Mouse (Mus musculus): Measurements from ENCODE around the gene Lad1. TPM values are rescaled to one million over a fixed set of nuclear protein-coding genes. Genes with fewer than 3 reads are reported as not detected.

Lad1 gene
- total RNA-seq, 2 experiments from 2014 or later: 0.75 to 0.91 TPM

DNA sequence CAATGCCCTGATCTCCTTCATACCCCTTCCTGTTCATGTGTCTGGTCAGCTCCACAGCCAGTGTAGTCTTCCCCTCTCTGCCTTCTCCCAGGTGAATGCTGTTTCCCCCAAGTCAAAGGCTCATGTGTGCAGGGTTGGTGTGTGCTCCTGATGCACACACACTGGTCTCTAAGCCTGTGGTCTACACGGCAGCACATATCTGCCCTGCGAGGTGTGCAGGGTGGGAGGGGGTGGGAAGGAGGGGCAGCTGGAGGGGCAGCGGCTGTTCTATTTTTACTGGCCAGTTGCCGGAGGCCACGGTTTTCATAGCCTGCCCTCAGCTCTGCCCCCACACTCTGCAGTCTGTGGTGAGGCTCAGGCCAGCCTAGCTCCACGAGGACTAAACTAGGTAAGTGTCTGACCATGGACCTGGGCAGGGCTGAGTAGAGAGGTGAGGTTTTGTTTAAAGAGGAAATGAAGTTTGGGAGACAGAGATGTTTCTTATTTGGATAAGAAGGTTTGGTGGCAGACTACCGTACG is 19.2 kb upstream of the Lad1 start:
- intact Hi-C loops (cut with DNase I): no loop called here
- no peak for DNase-seq (ENCODE audit: extremely low spot score in 1 of 2, low spot score in 2 of 2)

DNA sequence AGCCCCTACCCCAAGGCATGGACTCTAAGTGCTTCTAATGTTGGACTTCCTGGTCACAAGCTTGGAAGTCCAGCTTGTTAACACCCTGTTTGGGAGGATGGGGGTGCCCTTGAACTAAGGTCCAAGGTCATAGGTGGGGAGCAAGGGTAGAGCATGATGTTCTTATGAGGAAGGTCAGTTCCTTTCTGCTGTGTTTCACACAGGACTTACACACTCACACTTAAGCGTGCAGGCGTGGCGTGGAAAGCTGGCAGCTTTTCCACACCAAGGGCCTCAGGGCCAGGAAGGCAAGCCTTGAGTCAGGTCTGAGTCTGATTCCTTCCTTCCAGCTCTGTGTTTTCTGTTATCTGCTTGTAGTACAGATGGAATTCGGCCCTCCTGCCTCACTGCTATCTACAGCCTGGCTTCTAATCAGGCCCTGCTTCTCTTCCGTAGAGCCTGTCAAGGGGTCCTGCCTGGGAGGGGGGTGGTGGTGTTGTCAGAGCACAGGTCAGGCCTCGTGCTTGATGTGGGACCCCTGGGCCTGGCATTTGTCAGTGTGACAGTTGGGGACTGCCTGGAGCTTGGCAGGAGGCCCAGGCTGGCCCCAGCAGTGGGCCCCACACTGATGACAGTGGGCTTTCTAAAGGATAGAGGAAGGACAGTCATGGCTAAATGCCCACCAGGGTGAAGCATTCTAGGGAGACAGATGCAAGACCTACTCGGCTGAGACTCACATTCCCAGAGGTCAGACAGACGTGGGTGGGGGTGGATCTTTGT is 18.0 kb upstream of the Lad1 start:
- intact Hi-C loops (cut with DNase I): no loop called here
- DNase-seq (ENCODE audit: extremely low spot score in 1 of 2, low spot score in 2 of 2): no peak

DNA sequence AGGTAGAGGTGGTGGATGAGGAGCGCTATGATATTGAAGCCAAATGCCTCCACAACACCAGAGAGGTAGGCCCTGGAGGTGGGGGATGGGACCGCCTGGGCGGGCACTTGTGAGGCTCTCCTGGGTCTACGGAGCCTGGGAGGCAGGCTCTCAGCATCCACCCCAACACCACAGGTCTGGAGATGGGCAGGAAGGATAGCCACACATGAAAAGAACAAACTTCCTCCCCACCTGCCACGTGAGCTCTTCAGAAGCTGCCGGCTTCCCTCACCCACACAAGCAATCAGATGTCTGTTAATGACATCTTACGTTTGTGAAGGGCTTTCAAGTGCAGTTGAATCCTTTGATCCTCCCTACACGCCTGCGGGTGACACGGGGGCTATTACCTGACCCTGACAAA is 10.9 kb upstream of the Lad1 start:
- no peak for DNase-seq (ENCODE audit: extremely low spot score in 1 of 2, low spot score in 2 of 2)
- intact Hi-C loops (cut with DNase I): no loop called here

DNA sequence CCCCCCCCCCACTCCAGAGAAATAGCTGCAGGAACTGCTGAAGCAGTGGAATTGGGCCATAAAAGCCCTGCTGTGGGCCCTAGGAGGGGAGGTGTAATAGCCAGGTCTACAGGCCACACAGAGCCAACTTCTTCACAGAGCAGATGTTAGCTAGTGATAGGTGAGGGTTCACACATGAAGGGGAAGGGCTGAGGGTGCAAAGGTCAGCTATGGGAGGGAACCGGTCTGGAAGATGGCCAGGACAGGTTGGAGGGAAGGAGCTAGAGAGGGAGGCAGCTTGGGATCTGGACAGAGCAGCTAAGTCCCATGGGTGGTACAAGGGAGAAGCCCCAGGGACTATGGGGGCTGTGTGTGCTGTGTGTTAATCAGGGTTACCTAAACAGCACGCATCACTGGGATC is 8.2 kb upstream of the Lad1 start:
- no peak for DNase-seq (ENCODE audit: extremely low spot score in 1 of 2, low spot score in 2 of 2)
- intact Hi-C loops (cut with DNase I): no loop called here

DNA sequence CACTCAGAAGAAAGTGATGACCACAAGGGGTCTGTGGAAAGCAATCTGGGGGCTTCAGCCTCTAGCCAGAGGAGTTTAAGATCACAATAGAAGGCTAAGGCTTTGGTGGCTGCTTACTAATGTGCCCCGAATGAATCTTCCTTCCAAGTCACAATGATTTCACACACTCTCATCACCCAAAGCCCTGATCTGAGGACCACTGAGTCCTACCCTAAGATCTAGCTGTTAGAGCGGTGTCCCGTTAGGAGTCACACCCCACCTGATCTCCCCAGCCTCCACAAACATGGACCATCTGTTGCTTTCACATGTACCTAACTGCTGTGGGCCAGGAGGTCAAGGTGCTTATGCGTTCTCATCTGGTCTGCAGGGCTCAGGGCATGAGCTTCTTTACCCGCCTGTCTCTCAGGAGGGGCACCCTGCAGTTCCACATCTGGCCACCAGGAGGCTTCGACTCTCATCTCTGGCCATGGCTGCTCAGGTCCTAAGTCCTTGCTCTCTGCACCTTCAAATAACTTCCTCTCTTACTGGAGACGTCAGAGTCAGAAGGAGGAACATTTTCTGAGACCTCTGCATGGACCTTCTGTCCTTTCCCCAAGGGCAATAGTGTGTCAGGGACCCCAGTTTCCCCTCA is 7.3 kb upstream of the Lad1 start:
- intact Hi-C loops (cut with DNase I): no loop called here
- peak; percentile 63 to 80 for DNase-seq (ENCODE audit: extremely low spot score in 1 of 2, low spot score in 2 of 2)

DNA sequence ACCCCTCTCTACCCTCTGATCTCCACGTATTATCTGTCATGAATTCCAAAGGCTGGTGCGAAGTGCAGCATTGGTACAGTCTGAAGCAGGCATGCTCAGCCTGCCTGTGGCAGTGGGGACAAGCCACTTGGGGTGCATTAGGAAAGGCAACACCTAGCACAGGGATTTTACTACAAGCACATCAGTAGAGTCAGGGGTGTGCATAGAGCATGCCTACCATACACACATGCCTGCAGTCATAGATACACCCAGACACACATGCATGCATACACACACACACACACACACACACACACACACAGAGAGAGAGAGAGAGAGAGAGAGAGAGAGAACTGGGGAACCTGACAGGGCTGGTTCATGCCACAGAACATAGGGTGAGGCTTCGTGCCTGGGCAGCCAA is 6.2 kb upstream of the Lad1 start:
- DNase-seq (ENCODE audit: extremely low spot score in 1 of 2, low spot score in 2 of 2): no peak
- intact Hi-C loops (cut with DNase I): no loop called here

DNA sequence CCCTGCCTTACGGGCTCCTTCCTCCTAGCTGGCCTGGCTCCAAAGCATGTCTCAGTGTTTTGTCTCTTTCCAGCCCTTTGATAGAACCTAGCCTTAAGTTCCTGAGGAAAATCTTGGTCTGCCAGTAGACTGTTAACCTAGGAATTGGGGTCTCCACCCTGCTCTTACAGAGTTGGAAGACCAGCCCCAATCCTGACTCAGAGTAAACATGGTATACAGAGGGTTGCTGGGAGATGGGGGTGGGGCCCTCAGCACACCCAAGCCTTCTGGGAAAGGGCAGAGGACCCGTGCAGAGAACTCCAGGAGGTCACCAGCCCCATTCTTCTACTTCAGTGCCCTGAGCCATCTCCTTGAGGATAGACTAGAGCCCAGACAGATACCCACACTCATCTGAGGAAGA is 5.8 kb upstream of the Lad1 start:
- DNase-seq (ENCODE audit: extremely low spot score in 1 of 2, low spot score in 2 of 2): no peak
- intact Hi-C loops (cut with DNase I): no loop called here

DNA sequence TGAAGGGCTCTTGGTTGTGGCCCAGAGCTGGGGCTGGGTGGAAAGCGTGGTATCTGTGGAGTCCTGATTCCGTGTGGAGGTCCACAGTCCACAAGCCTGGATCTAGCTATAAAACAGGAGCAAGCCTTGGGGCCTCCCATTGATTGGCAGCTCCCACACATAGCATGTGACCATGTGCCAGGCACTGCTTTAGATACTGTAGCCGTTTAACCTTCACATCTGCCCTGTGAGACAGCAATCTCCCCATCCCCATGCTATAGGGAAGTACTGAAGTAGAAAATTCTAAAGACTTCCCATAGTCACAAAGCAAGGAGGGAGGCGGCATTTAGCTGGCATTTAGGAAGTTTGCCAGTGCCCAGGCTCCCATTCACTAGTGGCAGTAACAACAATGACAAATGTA is 5.3 kb upstream of the Lad1 start:
- intact Hi-C loops (cut with DNase I): no loop called here

DNA sequence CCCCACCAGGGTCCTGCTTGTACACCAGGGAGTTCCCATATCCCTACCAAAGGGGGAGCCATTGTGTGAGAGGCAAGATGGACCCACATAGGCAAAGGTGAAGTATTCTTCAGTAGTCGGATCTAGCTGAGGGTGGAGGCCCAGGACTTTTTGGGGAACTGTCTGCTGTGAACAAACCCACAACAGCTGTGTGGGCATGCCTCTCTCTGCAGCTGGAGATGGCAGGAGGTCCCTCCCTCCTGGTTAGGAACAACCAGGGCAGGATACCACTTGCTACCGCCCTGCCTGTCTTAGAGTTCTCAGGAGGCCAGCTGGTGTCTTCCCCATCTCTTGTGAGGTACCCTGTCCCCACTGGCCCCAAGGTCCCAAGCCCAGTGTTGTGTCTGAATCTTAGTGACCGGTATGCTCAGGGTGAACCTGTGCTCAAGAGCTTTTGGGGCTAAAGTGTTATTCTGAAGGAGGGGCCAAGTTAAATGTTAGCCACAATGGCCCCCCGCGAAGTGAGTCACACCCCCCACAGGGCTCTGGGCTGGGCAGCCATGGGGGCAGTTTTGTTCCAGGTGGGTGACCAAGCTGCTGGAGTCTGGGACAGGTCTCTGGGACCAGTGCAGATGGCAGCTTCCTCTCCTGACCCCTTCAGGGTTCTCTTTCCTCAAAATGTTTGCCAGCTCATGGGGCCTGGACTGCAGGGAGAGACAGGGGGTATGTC is 4.6 kb upstream of the Lad1 start:
- DNase-seq (ENCODE audit: extremely low spot score in 1 of 2, low spot score in 2 of 2): no peak

More for the DNA sequence above, 5.3 kb upstream of the Lad1 start:
- no peak for DNase-seq (ENCODE audit: extremely low spot score in 1 of 2, low spot score in 2 of 2)

DNA sequence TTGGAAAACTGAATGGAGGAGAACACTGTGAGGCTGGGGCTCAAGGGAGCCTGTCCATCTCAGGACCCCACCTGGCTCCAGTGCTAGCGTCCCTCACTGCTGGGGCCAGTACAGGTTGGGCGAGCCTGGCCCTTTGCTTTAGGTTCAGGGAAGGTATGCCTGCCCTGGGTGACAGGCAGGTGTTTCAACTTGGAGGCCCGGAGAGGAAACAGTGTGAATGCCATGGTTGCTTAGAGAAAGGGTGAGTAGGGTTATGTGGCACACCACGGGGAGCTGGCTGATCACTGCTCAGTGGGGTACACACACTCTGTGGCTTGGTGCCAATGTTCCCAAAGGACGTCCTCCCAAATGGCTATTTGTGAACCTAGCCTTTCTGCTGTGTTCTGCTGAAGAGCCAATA is 3.9 kb upstream of the Lad1 start:
- no peak for DNase-seq (ENCODE audit: extremely low spot score in 1 of 2, low spot score in 2 of 2)
- intact Hi-C loops (cut with DNase I): no loop called here

More for the DNA sequence above, 4.6 kb upstream of the Lad1 start:
- intact Hi-C loops (cut with DNase I): no loop called here

DNA sequence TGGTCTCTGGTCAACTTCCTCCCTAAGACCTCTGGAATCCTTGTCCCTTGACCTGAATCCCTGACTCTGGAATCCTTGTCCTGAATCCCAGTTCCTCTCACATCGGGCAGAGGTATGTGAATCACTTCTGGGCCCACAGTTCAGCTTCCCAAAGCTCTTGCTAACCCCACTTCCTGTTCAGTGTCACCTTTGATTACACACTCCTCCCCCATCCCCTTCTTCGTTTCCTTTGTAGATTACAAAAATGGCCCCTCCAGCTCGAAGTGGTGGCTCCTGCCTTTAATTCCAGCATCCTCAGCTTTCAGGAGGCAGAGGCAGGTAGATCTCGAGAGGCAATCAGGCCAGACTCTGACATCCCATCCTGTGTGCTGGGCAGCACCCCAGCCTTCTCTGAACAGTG is 803 bp upstream of the Lad1 start:
- intact Hi-C loops (cut with DNase I): no loop called here
- no peak for DNase-seq (ENCODE audit: extremely low spot score in 1 of 2, low spot score in 2 of 2)

DNA sequence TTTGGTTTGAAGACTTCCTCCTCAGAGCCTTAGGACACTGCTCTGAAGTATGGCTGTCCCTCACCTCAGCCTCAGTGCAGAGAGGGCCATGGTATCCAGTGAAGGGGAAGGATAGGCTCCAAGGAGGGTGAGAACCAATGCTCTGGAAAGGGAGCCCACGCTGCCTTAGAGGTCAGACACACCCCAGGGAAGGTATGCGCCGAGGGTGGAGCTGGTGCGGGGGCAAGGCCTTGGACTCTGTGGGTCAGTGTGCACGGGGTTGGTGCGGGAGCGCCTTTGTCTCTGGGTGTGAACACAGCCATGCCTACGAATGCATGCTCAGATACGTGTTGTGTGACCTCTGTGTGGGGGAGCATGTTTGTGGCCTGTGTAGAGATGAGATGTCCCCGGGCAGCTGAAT is 1.7 kb downstream of the Lad1 start:
- intact Hi-C loops (cut with DNase I): no loop called here
- DNase-seq (ENCODE audit: extremely low spot score in 1 of 2, low spot score in 2 of 2): no peak

DNA sequence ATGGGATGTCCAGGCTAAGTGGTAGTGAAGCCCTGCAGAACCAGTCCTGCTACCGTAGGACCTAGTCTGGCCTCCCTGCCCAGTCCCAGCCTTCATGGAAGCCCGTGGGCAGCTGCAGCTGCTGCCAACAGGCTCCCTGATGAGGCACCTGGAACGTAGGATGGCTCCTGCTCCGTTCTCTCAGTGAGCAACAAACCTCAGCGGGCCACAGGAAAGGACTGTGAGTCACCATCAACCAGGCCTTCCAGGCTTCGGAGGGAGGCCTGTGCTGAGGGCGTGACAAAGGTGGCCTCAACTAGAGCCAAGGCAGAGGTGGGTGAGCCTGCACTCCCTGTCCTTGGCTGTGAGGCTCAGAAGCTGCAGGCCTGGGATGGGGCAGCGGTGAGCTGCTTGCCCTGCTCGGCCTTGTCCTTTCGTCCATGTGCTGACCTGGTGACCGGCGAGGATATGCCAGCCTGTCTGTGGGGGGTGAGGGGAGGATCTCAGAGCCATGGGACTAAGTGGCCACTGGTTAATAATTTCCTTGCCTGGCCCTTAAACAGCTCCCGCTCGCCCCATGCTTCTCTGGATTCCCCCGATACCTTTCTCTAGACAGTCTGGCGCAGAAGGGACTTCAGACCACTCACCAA is 2.5 kb downstream of the Lad1 start:
- DNase-seq (ENCODE audit: extremely low spot score in 1 of 2, low spot score in 2 of 2): no peak
- intact Hi-C loops (cut with DNase I): no loop called here

DNA sequence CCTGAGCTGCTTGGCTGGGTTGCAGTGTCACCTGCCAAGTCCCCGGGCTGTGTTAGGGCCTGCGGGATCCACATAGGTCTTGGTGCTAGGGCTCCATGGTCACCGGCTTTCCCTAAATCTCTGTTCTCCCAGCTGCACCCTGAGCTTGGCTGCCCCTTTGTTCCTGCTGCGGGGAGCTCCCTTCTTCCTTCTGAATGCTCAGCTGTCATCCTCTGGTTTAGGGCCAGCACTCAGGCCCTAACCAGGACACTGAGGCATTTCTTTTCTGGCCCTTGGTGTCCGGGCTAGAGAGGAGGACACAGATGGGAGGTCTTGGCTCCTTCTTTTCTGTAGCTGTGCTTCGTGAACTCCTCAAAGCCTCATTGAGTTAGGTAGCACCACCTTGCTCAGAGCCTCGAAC is 3.4 kb downstream of the Lad1 start:
- no peak for DNase-seq (ENCODE audit: extremely low spot score in 1 of 2, low spot score in 2 of 2)
- intact Hi-C loops (cut with DNase I): no loop called here

DNA sequence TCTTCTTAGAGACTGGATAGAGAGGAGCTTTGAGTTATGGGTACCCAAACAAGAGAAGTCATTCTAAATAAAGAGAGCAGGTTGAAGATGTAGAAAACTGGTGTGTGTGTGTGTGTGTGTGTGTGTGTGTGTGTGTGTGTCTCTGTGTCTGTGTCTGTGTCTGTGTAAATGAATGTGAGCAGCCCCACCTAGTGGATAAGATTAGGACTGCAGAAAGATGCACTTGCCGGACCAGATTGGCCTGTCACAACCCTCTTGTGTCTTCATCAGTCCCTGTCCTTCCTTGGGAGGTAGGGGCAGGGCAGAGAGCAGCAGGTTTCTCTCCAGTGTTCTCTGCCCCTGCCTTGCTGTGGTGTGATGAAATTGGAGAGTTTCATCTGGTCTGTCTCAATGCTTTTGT is 10.5 kb downstream of the Lad1 start:
- no peak for DNase-seq (ENCODE audit: extremely low spot score in 1 of 2, low spot score in 2 of 2)
- intact Hi-C loops (cut with DNase I): no loop called here

DNA sequence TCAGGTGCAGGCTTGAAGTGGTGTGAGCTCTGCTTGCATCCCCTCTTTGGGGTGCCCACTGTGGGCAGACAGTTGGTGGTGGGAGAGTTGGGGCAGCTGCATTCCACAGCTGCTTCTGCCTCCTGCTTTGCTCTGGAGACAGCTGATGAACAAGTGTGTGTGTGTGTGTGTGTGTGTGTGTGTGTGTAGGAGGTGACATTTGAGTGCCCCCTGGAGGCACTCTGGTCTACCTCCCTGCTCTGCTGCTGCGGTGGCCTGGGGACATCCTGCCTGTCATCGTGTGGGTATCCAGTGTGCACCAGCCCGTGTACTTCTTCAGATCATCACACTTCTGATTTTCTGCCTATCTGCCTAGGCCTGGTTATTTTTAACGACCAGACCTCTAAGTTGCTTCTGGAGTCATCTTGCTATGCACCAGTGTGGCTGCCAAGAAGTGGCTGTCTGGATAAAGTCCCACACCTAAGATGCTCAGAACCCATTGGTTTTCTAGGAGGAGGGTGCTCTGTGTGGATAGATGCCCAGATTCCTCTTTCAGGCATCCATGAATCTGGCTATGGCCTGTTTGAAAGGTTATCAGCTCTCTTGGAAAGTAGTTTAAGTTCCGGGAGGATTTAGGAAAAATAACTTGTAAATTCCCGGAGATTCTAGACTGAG is 15.9 kb downstream of the Lad1 start:
- no peak for DNase-seq (ENCODE audit: extremely low spot score in 1 of 2, low spot score in 2 of 2)
- intact Hi-C loops (cut with DNase I): no loop called here

DNA sequence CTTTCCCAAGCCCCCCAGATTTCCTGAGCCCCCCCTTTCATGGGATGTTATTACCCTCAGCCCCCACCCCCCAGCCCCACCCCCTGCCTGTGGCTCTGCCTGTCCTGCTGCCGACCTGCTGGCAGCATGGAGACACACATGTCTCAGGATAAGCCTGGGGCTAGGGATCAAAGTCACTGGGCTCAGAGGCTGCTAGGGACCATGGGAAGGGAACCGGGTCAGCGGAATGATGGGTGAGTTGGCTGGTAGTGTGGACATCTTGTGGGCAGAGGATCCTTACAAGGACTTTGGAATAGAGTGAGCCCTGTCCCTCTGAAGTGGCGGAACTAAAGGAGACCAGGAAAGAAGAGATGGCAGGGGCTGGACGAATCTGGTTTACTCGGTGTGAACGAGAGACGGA is 16.6 kb downstream of the Lad1 start:
- intact Hi-C loops (cut with DNase I): no loop called here
- no peak for DNase-seq (ENCODE audit: extremely low spot score in 1 of 2, low spot score in 2 of 2)

DNA sequence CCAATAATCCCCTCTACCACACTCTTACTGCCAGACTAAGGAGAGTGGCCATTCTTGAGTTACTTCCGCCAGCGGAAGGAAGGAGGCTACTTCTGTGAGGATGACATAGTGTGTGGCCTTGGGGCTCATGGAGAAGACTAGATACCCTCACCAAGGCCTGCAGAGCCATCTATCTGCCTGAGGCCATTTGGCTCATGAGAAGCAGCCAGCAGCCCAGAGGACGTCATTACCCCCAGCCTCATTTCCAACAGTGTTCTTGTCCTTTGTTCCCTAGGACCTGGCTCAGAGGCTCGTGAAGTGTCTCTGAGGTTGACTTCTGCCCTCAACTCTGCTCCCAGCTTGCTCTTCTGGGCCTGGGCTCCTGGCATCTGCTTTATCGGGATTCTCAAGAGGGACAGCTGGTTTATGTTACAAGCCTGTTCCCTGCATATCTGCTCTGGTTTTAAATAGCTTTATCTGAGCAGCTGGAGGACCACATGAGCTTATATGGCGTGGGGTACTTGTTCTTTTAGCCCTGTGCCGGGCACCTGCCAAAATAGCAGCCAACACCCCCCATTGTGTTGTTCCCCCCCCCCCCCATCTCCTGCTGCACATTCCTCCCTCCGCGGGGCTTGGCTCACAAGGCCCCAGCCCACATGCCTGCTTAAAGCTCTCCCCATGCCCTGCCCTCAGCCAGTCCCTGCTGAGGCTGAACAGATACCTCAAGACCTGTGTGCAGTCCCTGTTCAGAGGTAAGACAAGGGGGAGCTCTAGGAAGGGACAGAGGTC is 17.5 kb downstream of the Lad1 start, which contains the start of gene Tnnt2:
Gene Tnnt2, plus strand, starts transcription at position 639 of the 768 bp plus-strand sequence.
- intact Hi-C loops (cut with DNase I): no loop called here
- no peak for DNase-seq (ENCODE audit: extremely low spot score in 1 of 2, low spot score in 2 of 2)
